Mouse (Mus musculus): Measurements from ENCODE around the gene Cog7. TPM values are rescaled to one million over a fixed set of nuclear protein-coding genes. Genes with fewer than 3 reads are reported as not detected.
A peak's percentile ranks its signal among the peaks of the same experiment; 100 is the strongest.

Gene Cog7
- 22.0 and 23.0 TPM in 2 replicates for polyA plus RNA-seq (2016; fragmentation: Nextera tagmentation; extraction: Ambion mirVana)

- peak within 1 kb of the TSS; percentile 84 for H3K27ac ChIP-seq (replicated peaks)
- DNase-seq (ENCODE audit: low spot score): peak; percentile 94
- peak within 1 kb of the TSS; percentile 83 for H3K4me3 ChIP-seq
- peaks cover 13% of the 10 kb centered on the region for H3K36me3 ChIP-seq (replicated peaks)
- H3K27me3 ChIP-seq (replicated peaks; ENCODE audit: low read depth, poor library complexity, severe bottlenecking): no peaks in the 10 kb centered on the region
- no peaks in the 10 kb centered on the region for H3K9me3 ChIP-seq
- WGBS: under 1% methylated on average over 55 of the region's 55 CpGs
- peaks cover 10% of the 10 kb centered on the region for H3K4me1 ChIP-seq
Measured at GRCm38 (mm10) chr7:121981307-121981871, at the start of gene Cog7. Cog7 (minus strand) TSS chr7:121981711.

- Histone ChIP-seq H3K36me3 (replicated peaks) (peaks cover 16% of the 10 kb centered on the region), H3K4me1 (peaks cover 28% of the 10 kb centered on the region), H3K27me3 (replicated peaks; ENCODE audit: low read depth, poor library complexity, severe bottlenecking) (no peaks in the 10 kb centered on the region), H3K9me3 (no peaks in the 10 kb centered on the region), H3K27ac (replicated peaks) (no peak overlapping the region), H3K4me3 (no peak overlapping the region)
- no peak for DNase-seq (ENCODE audit: low spot score)
- 94% methylated on average over 2 of the region's 2 CpGs for WGBS
Measured at GRCm38 (mm10) chr7:122022131-122022530, 40.6 kb upstream of the Cog7 start.

GRCm38 (mm10) chr7:122020667-122021354 is 39.3 kb upstream of the Cog7 start, which contains the start of gene Gga2:
Gga2 (minus strand) TSS chr7:122021222.
- Histone ChIP-seq H3K4me1 (peaks cover 38% of the 10 kb centered on the region), H3K36me3 (replicated peaks) (peaks cover 29% of the 10 kb centered on the region), H3K27me3 (replicated peaks; ENCODE audit: low read depth, poor library complexity, severe bottlenecking) (no peaks in the 10 kb centered on the region), H3K27ac (replicated peaks) (peak within 1 kb of the TSS; percentile 95), H3K4me3 (peak within 1 kb of the TSS; percentile 87), H3K9me3 (no peaks in the 10 kb centered on the region)
- WGBS: under 1% methylated on average over 50 of the region's 50 CpGs
- peak; percentile 93 for DNase-seq (ENCODE audit: low spot score)

GRCm38 (mm10) chr7:122020273-122020666 is 38.8 kb upstream of the Cog7 start:
- Histone ChIP-seq H3K9me3 (no peaks in the 10 kb centered on the region), H3K27ac (replicated peaks) (peak overlapping the region; percentile 95), H3K36me3 (replicated peaks) (peaks cover 35% of the 10 kb centered on the region), H3K27me3 (replicated peaks; ENCODE audit: low read depth, poor library complexity, severe bottlenecking) (no peaks in the 10 kb centered on the region), H3K4me3 (peak overlapping the region; percentile 87), H3K4me1 (peaks cover 43% of the 10 kb centered on the region)
- DNase-seq (ENCODE audit: low spot score): peak; percentile 37
- under 1% methylated on average over 6 of the region's 6 CpGs for WGBS

DNA sequence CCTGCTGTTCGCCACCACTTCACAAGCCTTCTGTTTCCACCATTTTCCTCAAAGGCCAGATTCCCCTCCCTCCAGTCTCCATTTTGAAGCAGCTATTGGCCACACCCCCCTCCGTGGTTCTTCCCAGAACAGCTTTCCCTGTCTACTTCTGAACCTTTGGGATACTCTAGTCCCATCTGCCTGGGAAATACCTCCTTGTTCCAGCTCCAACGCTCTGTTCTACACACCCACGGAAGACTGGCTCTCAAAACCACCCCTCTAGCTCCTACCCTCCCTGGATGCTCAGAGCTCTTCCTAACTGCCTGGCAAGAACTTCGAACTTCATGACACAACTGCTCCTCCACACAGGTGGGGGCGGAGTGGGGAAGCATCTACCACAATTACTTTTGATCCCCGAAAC is 37.5 kb upstream of the Cog7 start:
- no peaks in the 10 kb centered on the region for H3K27me3 ChIP-seq (replicated peaks; ENCODE audit: low read depth, poor library complexity, severe bottlenecking)
- 88% methylated on average over 7 of the region's 7 CpGs for WGBS
- H3K9me3 ChIP-seq: no peaks in the 10 kb centered on the region
- peaks cover 41% of the 10 kb centered on the region for H3K36me3 ChIP-seq (replicated peaks)
- DNase-seq (ENCODE audit: low spot score): no peak
- H3K27ac ChIP-seq (replicated peaks): 0 out of 2 replicates have a peak overlapping the region, but pooled peaks have one; percentile 14
- H3K4me3 ChIP-seq: peak overlapping the region; percentile 87
- H3K4me1 ChIP-seq: peaks cover 52% of the 10 kb centered on the region

GRCm38 (mm10) chr7:122018247-122018646 is 36.7 kb upstream of the Cog7 start:
- WGBS: 72% methylated on average over 3 of the region's 3 CpGs
- H3K4me3 ChIP-seq: peak overlapping the region; percentile 87; the same call in 1 of the 2 replicates
- H3K9me3 ChIP-seq: no peaks in the 10 kb centered on the region
- DNase-seq (ENCODE audit: low spot score): no peak
- no peaks in the 10 kb centered on the region for H3K27me3 ChIP-seq (replicated peaks; ENCODE audit: low read depth, poor library complexity, severe bottlenecking)
- peak overlapping the region; percentile 57; the same call in 1 of the 2 replicates for H3K27ac ChIP-seq (replicated peaks)
- peaks cover 47% of the 10 kb centered on the region for H3K36me3 ChIP-seq (replicated peaks)
- peaks cover 52% of the 10 kb centered on the region for H3K4me1 ChIP-seq

DNA sequence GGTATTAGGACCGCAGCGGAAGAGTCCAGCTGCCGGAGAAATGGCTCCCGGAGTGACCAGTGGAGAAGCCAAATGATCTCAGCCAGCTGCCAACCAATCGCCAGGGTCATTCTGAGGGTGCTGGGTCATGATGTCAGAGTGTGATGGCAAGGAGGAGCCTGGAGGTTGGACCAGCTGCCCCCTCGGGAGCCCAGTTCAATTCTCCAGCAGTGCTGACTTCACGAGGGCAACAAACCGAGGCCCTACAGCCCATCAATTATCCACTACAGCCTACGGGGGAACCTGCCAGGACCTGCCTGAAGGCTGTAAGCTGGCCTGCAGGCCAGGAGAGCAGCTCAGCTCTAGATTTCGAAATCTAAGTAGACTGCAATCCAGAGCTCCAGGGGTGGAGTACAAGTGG is 34.2 kb upstream of the Cog7 start:
- Histone ChIP-seq H3K9me3 (no peaks in the 10 kb centered on the region), H3K4me1 (peaks cover 52% of the 10 kb centered on the region), H3K36me3 (replicated peaks) (peaks cover 72% of the 10 kb centered on the region), H3K4me3 (peak overlapping the region; percentile 29), H3K27me3 (replicated peaks; ENCODE audit: low read depth, poor library complexity, severe bottlenecking) (no peaks in the 10 kb centered on the region), H3K27ac (replicated peaks) (peak overlapping the region; percentile 60)
- peak; percentile 32 for DNase-seq (ENCODE audit: low spot score)
- 66% methylated on average over 10 of the region's 10 CpGs for WGBS

DNA sequence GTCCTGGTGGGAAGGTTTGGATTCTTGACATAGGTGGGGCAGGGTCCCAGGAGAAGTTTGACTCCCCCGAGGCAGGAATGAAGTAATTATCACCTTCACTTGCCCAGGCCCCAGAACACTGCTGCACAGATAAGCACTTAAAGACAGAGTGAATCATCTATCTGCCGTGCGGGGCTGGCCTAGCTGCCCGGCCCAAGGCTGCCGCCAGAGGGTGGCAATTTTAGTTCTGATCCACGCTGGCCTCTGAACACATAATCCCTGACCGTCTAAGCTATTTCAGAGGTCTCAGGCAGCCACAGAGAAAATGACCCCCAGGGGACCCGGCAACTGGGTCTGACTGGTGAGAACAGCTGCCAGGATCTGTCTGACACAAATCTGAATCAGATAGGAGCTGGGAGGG is 33.6 kb upstream of the Cog7 start:
- peak overlapping the region; percentile 60 for H3K27ac ChIP-seq (replicated peaks)
- H3K4me3 ChIP-seq: peak overlapping the region; percentile 29; the same call in 1 of the 2 replicates
- DNase-seq (ENCODE audit: low spot score): peak; percentile 30
- no peaks in the 10 kb centered on the region for H3K9me3 ChIP-seq
- no peaks in the 10 kb centered on the region for H3K27me3 ChIP-seq (replicated peaks; ENCODE audit: low read depth, poor library complexity, severe bottlenecking)
- H3K4me1 ChIP-seq: peaks cover 49% of the 10 kb centered on the region
- H3K36me3 ChIP-seq (replicated peaks): peaks cover 78% of the 10 kb centered on the region
- 60% methylated on average over 8 of the region's 8 CpGs for WGBS

DNA sequence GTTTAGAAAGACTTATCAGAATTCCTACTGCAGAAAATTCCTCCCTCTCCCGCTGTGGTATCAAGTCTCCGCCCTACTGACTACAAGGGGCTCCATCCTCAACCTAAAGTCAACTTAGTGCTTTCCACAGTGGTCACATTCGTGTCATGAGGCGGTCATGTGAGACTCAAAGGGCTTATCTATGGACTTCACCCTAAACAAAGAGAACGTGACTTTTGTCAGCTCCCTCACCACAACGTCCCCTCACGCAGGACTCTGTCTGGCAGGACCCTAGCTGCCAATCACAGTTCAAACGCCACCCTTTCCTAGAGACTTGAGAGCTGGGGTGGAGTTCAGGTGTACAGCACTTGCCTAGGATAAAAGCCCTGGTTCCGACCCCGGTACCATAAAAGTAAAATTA is 31.4 kb upstream of the Cog7 start:
- no peak for DNase-seq (ENCODE audit: low spot score)
- H3K4me1 ChIP-seq: peaks cover 28% of the 10 kb centered on the region
- no peaks in the 10 kb centered on the region for H3K9me3 ChIP-seq
- peaks cover 88% of the 10 kb centered on the region for H3K36me3 ChIP-seq (replicated peaks)
- no peak overlapping the region for H3K4me3 ChIP-seq
- WGBS: 91% methylated on average over 10 of the region's 10 CpGs
- H3K27ac ChIP-seq (replicated peaks): no peak overlapping the region
- H3K27me3 ChIP-seq (replicated peaks; ENCODE audit: low read depth, poor library complexity, severe bottlenecking): no peaks in the 10 kb centered on the region

DNA sequence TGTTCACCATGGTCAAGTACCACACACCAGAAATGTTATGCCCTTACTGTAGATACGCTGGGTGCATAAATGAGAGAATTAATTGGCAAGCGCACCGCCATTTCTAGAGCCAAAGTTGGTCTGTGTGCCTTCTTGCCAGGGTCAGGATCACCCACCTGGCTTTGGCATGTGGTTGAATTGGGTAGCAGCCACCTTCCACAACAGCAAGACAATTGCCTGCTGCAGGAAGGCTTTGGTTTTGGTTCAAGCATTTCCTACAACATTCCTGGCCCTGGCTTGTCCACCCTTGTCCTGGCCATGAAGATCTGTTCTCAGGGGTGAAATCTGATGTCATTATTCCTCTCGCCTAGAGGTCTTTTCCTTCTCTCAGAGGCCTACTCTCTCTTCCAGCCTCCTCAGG is 30.9 kb upstream of the Cog7 start:
- H3K27ac ChIP-seq (replicated peaks): no peak overlapping the region
- H3K9me3 ChIP-seq: no peaks in the 10 kb centered on the region
- no peak overlapping the region for H3K4me3 ChIP-seq
- peaks cover 90% of the 10 kb centered on the region for H3K36me3 ChIP-seq (replicated peaks)
- peaks cover 26% of the 10 kb centered on the region for H3K4me1 ChIP-seq
- 96% methylated on average over 4 of the region's 4 CpGs for WGBS
- no peaks in the 10 kb centered on the region for H3K27me3 ChIP-seq (replicated peaks; ENCODE audit: low read depth, poor library complexity, severe bottlenecking)
- DNase-seq (ENCODE audit: low spot score): no peak

GRCm38 (mm10) chr7:122000396-122000795 is 18.9 kb upstream of the Cog7 start:
- no peaks in the 10 kb centered on the region for H3K27me3 ChIP-seq (replicated peaks; ENCODE audit: low read depth, poor library complexity, severe bottlenecking)
- H3K9me3 ChIP-seq: no peaks in the 10 kb centered on the region
- WGBS: 80% methylated on average over 8 of the region's 8 CpGs
- H3K4me3 ChIP-seq: no peak overlapping the region
- H3K36me3 ChIP-seq (replicated peaks): peaks cover 99% of the 10 kb centered on the region
- no peaks in the 10 kb centered on the region for H3K4me1 ChIP-seq
- no peak overlapping the region for H3K27ac ChIP-seq (replicated peaks)
- DNase-seq (ENCODE audit: low spot score): no peak

- no peak overlapping the region for H3K4me3 ChIP-seq
- WGBS: 92% methylated on average over 5 of the region's 5 CpGs
- peaks cover 99% of the 10 kb centered on the region for H3K36me3 ChIP-seq (replicated peaks)
- no peaks in the 10 kb centered on the region for H3K27me3 ChIP-seq (replicated peaks; ENCODE audit: low read depth, poor library complexity, severe bottlenecking)
- H3K27ac ChIP-seq (replicated peaks): no peak overlapping the region
- no peaks in the 10 kb centered on the region for H3K9me3 ChIP-seq
- no peak for DNase-seq (ENCODE audit: low spot score)
- no peaks in the 10 kb centered on the region for H3K4me1 ChIP-seq
Measured at GRCm38 (mm10) chr7:121995961-121996360, 14.4 kb upstream of the Cog7 start.

GRCm38 (mm10) chr7:121975031-121975430 is 6.5 kb downstream of the Cog7 start:
- H3K4me3 ChIP-seq: no peak overlapping the region
- WGBS: 55% methylated on average over 4 of the region's 4 CpGs
- peaks cover 40% of the 10 kb centered on the region for H3K36me3 ChIP-seq (replicated peaks)
- H3K4me1 ChIP-seq: no peaks in the 10 kb centered on the region
- no peaks in the 10 kb centered on the region for H3K9me3 ChIP-seq
- no peaks in the 10 kb centered on the region for H3K27me3 ChIP-seq (replicated peaks; ENCODE audit: low read depth, poor library complexity, severe bottlenecking)
- H3K27ac ChIP-seq (replicated peaks): no peak overlapping the region
- peak; percentile 53 for DNase-seq (ENCODE audit: low spot score)

Measured in embryonic facial prominence, embryonic 10.5 days (tissue).